Mouse (Mus musculus) limb, embryonic 12.5 days (tissue): ENCODE results near the gene Myh4. TPM values are rescaled to one million over a fixed set of nuclear protein-coding genes. Genes with fewer than 3 reads are reported as not detected.

Experiments
- ATAC-seq: fragments of 200-750 bp; cut with Nextera tagmentation; 2 replicates; pipeline ENCODE4 v1.8.0; 2017; ENCODE audit warnings: low read depth, moderate TSS enrichment; ENCODE audit not compliant: insufficient number of reproducible peaks, insufficient read depth, low FRiP score, low TSS enrichment
- H3K27ac ChIP-seq: fragments of 300-500 bp; sonication (generic); 2 replicates; pipeline ENCODE4 v1.5.1; 2016; ENCODE audit warnings: mild to moderate bottlenecking, moderate library complexity
- H3K27me3 ChIP-seq: fragments of 300-500 bp; sonication (generic); 2 replicates; pipeline ENCODE4 v1.6.1; 2016; ENCODE audit warnings: mild to moderate bottlenecking, moderate library complexity
- H3K36me3 ChIP-seq: fragments of 300-500 bp; sonication (generic); 2 replicates; pipeline ENCODE4 v1.6.1; 2016; ENCODE audit warnings: mild to moderate bottlenecking, moderate library complexity
- H3K4me1 ChIP-seq: fragments of 300-500 bp; sonication (generic); replicated peaks from 2 replicates; pipeline ENCODE4 v1.6.1; 2016
- H3K4me2 ChIP-seq: fragments of 300-500 bp; sonication (generic); 2 replicates; pipeline ENCODE4 v1.6.1; 2016; ENCODE audit warnings: mild to moderate bottlenecking, moderate library complexity
- H3K4me3 ChIP-seq: fragments of 300-500 bp; sonication (generic); replicated peaks from 2 replicates; pipeline ENCODE4 v1.5.1; 2016; ENCODE audit warnings: mild to moderate bottlenecking
- H3K9ac ChIP-seq: fragments of 300-500 bp; sonication (generic); replicated peaks from 2 replicates; pipeline ENCODE4 v1.6.1; 2016; ENCODE audit warnings: mild to moderate bottlenecking, moderate library complexity
- H3K9me3 ChIP-seq: fragments of 300-500 bp; sonication (generic); 2 replicates; pipeline ENCODE4 v1.6.1; 2016; ENCODE audit warnings: mild to moderate bottlenecking, moderate library complexity
- WGBS: fragments of 180-500 bp; shearing (Covaris S2); methylation state at CpG from one replicate; pipeline ENCODE4 v1.1.7; 2016; 5-methylcytosine and 5-hydroxymethylcytosine counted together
- polyA plus RNA-seq: library from polyadenylated mRNA; unstranded; fragments of >200 nt; fragmentation: Nextera tagmentation; extraction: Ambion mirVana; gene quantifications from 2 replicates; pipeline ENCODE4 v1.2.1, GENCODE M21; 2016

Gene Myh4
- polyA plus RNA-seq, 1 experiment from 2014 or later = 0.21 TPM

DNA sequence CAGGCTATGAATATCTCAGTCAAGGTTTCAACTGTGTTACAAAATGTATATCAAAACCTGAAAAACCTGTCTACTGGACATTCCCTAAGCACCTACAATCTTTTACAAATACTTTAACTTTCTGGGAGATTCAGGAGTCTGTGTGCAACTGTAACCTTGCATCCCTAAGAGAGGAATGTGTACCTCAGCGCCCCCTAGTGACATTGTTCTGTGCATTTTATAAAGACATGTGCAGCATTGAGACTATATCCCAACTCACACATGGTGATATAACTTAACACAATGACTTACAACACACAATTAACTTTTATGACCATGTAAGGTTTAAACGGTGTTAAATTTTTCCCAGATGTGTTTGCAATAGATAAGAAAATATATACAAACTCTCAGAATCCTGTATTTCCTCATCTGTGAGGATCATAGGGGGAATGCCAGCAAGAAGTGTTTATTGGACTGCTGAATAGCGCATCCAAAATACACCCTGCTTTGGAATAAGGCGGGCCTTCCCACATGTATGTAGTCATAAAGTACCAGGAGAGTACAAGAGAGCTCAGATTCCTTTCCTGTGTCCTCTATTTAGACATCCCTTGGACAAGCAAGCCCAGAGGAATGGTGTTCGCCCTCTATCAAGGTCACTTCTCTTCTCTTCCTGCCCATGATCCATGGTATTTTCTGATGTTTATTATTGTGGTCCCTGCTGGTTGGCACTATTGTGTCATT lies 2.0 kb upstream of the Myh4 start:
- H3K4me3 ChIP-seq = no peak overlapping the region
- H3K9ac ChIP-seq = no peak overlapping the region
- no peaks in the 10 kb centered on the region for H3K36me3 ChIP-seq
- no peak overlapping the region for H3K4me2 ChIP-seq
- H3K27ac ChIP-seq = no peak overlapping the region
- no peaks in the 10 kb centered on the region for H3K9me3 ChIP-seq
- 57% methylated on average over 5 of the region's 5 CpGs for WGBS
- no peaks in the 10 kb centered on the region for H3K27me3 ChIP-seq
- no peaks in the 10 kb centered on the region for H3K4me1 ChIP-seq
- no peak for ATAC-seq

DNA sequence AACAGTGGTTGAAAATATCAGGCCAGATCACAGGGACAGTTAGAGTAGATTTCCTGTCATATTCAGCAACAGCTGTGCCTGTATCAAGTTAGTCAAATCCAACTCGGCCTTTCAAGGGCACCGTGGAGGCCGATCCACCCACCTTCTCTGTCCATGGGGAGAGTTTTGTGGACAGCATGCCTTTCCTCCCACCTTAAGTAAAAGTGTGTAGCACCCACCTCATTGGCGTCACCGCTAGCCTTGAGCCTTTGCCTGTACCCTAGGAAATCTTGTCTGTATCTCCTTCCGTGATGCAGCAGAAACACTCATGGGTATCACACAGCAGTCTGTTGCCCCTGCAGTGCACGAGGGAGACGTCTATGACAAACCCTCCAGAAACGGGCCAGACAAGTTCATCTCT lies 1.0 kb upstream of the Myh4 start:
- Histone ChIP-seq H3K4me2 (no peak overlapping the region), H3K27ac (no peak overlapping the region), H3K9ac (no peak overlapping the region), H3K4me3 (no peak overlapping the region), H3K4me1 (no peaks in the 10 kb centered on the region), H3K27me3 (no peaks in the 10 kb centered on the region), H3K36me3 (no peaks in the 10 kb centered on the region), H3K9me3 (no peaks in the 10 kb centered on the region)
- no peak for ATAC-seq
- WGBS = 80% methylated on average over 9 of the region's 9 CpGs

DNA sequence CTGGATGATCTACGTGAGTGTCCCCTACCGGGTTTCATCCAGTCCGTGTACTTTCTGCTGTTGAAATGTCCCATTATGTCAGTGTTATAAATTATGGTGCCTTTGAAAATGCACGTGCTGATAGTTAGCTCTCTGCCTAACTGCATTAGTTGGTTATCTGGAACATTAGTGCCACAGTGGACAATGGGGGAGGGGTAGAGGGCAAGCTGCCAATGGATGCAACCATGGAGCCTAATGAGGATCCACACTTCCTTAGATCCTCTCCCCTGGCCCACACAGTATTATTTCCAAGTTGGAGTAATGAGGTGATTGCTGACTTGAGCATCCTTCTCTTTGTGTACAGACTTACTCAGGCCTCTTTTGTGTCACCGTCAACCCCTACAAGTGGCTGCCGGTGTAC lies 3.2 kb downstream of the Myh4 start:
- no peaks in the 10 kb centered on the region for H3K36me3 ChIP-seq
- H3K4me3 ChIP-seq = no peak overlapping the region
- H3K9ac ChIP-seq = no peak overlapping the region
- no peaks in the 10 kb centered on the region for H3K9me3 ChIP-seq
- no peaks in the 10 kb centered on the region for H3K27me3 ChIP-seq
- ATAC-seq = no peak
- 87% methylated on average over 6 of the region's 6 CpGs for WGBS
- no peaks in the 10 kb centered on the region for H3K4me1 ChIP-seq
- no peak overlapping the region for H3K4me2 ChIP-seq
- H3K27ac ChIP-seq = no peak overlapping the region

GRCm38 (mm10) chr11:67253691-67254090 lies 15.9 kb downstream of the Myh4 start:
- H3K4me3 ChIP-seq = no peak overlapping the region
- 94% methylated on average over 4 of the region's 4 CpGs for WGBS
- H3K4me1 ChIP-seq = no peaks in the 10 kb centered on the region
- no peak overlapping the region for H3K27ac ChIP-seq
- H3K9ac ChIP-seq = no peak overlapping the region
- no peaks in the 10 kb centered on the region for H3K27me3 ChIP-seq
- H3K36me3 ChIP-seq = no peaks in the 10 kb centered on the region
- H3K9me3 ChIP-seq = no peaks in the 10 kb centered on the region
- H3K4me2 ChIP-seq = no peak overlapping the region
- ATAC-seq = no peak

GRCm38 (mm10) chr11:67257048-67257447 lies 19.2 kb downstream of the Myh4 start:
- H3K9me3 ChIP-seq = no peaks in the 10 kb centered on the region
- WGBS = 64% methylated on average over 7 of the region's 7 CpGs

DNA sequence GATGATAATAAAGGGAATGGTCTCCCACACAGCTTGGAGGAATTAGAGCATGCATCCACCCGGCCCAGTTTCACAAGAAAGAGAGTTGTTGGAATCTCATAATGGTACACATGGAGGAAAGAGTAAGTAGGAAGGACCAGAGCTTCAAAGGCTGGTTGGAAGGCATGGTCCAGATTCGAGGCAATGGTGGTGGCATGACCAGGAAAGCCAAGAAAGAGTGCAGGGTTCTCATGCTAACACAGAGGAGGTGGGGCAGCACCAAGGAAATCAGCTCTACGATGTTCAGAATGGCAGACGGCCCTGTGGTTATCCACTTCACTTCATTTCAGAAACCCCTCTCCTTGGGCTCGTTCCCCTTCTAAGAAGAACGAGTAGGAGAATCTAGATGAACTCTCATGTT lies 23.1 kb downstream of the Myh4 start:
- H3K4me3 ChIP-seq = no peak overlapping the region
- H3K4me1 ChIP-seq = no peaks in the 10 kb centered on the region
- no peak overlapping the region for H3K4me2 ChIP-seq
- no peaks in the 10 kb centered on the region for H3K27me3 ChIP-seq
- H3K9ac ChIP-seq = no peak overlapping the region
- no peaks in the 10 kb centered on the region for H3K9me3 ChIP-seq
- no peak overlapping the region for H3K27ac ChIP-seq
- WGBS = 82% methylated on average over 6 of the region's 6 CpGs
- no peaks in the 10 kb centered on the region for H3K36me3 ChIP-seq
- no peak for ATAC-seq

More at GRCm38 (mm10) chr11:67257048-67257447, 19.2 kb downstream of the Myh4 start:
- H3K27me3 ChIP-seq = no peaks in the 10 kb centered on the region
- H3K4me2 ChIP-seq = no peak overlapping the region
- H3K36me3 ChIP-seq = no peaks in the 10 kb centered on the region
- no peak overlapping the region for H3K4me3 ChIP-seq
- no peak overlapping the region for H3K9ac ChIP-seq
- no peak overlapping the region for H3K27ac ChIP-seq
- no peaks in the 10 kb centered on the region for H3K4me1 ChIP-seq
- no peak for ATAC-seq

DNA sequence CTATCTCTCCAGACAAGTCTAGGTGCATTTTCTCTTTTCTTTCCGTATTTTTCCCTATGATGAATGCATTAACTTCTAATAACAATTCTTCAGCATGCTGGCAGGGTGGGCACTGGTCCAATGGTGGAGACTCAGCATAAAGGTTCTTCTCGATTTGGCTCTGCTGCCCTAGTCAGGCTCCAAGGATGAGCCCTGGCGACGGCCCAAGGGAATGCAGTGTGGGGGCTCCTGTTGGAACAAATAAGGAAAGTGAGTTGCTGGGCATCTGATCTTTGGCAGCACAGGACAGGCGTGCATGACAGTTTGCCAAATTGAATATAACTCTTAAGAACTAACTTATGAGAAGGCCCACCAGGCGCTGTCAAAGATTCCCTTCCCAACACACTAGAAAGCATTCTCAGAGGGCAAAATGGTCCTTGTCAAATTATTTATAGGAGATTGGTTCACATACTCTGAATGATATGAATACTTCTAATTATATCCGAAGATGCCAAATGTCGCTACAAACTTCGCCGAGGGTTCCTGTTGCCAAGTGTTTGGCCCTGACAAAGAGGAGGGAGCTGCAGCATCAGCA lies 38.9 kb downstream of the Myh4 start, which contains the start of gene Myh8:
Gene Myh8 (plus strand): TSS at position 524 of the 574 bp plus-strand sequence.
- ATAC-seq = no peak

DNA sequence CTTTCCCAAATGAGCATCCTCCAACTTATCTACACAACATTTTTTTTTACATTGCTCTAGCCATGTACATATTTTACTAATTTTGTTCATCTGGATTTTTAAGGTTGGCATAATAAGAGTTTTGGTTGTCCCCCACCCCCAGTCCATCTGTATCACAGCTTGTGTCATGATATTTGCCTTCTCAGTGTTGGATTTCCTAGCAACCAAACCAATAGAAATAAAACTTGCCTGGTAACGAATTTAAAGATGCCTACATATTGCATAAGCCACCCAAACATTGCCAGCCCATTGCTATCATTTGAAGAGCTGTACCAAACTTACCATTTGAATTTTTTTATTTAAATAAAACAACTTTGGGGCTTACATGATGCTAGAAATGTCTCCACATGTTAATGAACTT lies 55.6 kb downstream of the Myh4 start:
- no peaks in the 10 kb centered on the region for H3K4me1 ChIP-seq
- WGBS = 76% methylated on average over 1 of the region's 1 CpGs
- no peak overlapping the region for H3K4me3 ChIP-seq
- no peak overlapping the region for H3K9ac ChIP-seq
- no peaks in the 10 kb centered on the region for H3K36me3 ChIP-seq
- H3K27me3 ChIP-seq = no peaks in the 10 kb centered on the region
- no peak for ATAC-seq
- no peak overlapping the region for H3K27ac ChIP-seq
- H3K9me3 ChIP-seq = 0 out of 2 replicates have a peak, but pooled peaks cover 4% of the 10 kb centered on the region
- H3K4me2 ChIP-seq = no peak overlapping the region

More for the DNA sequence above, 38.9 kb downstream of the Myh4 start, which contains the start of gene Myh8:
- no peak within 1 kb of the TSS for H3K4me2 ChIP-seq
- H3K27me3 ChIP-seq = no peaks in the 10 kb centered on the region
- 89% methylated on average over 10 of the region's 10 CpGs for WGBS
- H3K9me3 ChIP-seq = no peaks in the 10 kb centered on the region
- H3K36me3 ChIP-seq = no peaks in the 10 kb centered on the region
- H3K4me1 ChIP-seq = no peaks in the 10 kb centered on the region
- H3K27ac ChIP-seq = no peak within 1 kb of the TSS
- no peak within 1 kb of the TSS for H3K4me3 ChIP-seq
- no peak within 1 kb of the TSS for H3K9ac ChIP-seq

Other genes starting within 250 kb of the Myh4 start
- gene Tmem220, start 212.9 kb upstream of the Myh4 start, polyA plus RNA-seq = 1.1 and 1.9 TPM in 2 replicates
- gene Adprm, start 185.4 kb upstream of the Myh4 start, polyA plus RNA-seq = 32.3 and 38.0 TPM in 2 replicates
- gene Sco1, start 185.4 kb upstream of the Myh4 start, polyA plus RNA-seq = 18.5 and 21.4 TPM in 2 replicates
- gene Myh3, start 159.7 kb upstream of the Myh4 start, polyA plus RNA-seq = 46.9 and 54.7 TPM in 2 replicates
- gene Myh2, start 67.0 kb upstream of the Myh4 start, polyA plus RNA-seq = 0.09 and 0.14 TPM in 2 replicates
- gene Myh1, start 38.0 kb upstream of the Myh4 start, polyA plus RNA-seq = 0.46 and 0.59 TPM in 2 replicates
- gene Myh8, start 39.1 kb downstream of the Myh4 start, polyA plus RNA-seq = 6.7 and 7.5 TPM in 2 replicates
- 0.08 and 0.13 TPM in 2 replicates for gene Myh13, start 83.6 kb downstream of the Myh4 start, polyA plus RNA-seq
- gene Gas7, start 217.4 kb downstream of the Myh4 start, polyA plus RNA-seq = 3.9 and 4.3 TPM in 2 replicates